Comparison of ENCODE assay signal across 9 mouse cellular contexts in genomic region chr5:130037752-130038455, GRCm38 (mm10). TPM values are rescaled to one million over a fixed set of nuclear protein-coding genes. Genes with fewer than 3 reads are reported as not detected.
DNase-seq lines count a peak whose midpoint lies in the region; ATAC-seq and TF ChIP-seq lines count a peak whose summit lies in the region.
"Had no signal": no experiment of that assay in that cellular context is flagged by ENCODE, and none has a peak within 500 bp of the region (broad histone marks: within the 10 kb centered on the region; RNA-seq: fewer than 3 reads in every experiment).

No protein-coding gene starts in this region.

- no peak overlapping the region for H3K4me3 ChIP-seq in lung, embryonic 14.5 days (ENCODE audit: low read depth, low read length)
- no peak overlapping the region for H3K4me3 ChIP-seq in small intestine, adult 2 months (ENCODE audit: low read depth, low read length)
- H3K4me3 ChIP-seq: liver, embryonic 15.5 days had no signal

- WGBS in lung, embryonic 14.5 days: 64% methylated on average over 19 of the region's 19 CpGs
- WGBS in small intestine, adult 2 months: 69% methylated on average over 19 of the region's 19 CpGs

- TF ChIP-seq POLR2A in small intestine, adult 2 months (IDR thresholded peaks at IDR 0.05; ENCODE audit: low read depth, low read length): no peak

- H3K9me3 ChIP-seq in lung, embryonic 14.5 days (ENCODE audit: low read depth, low read length): no peaks in the 10 kb centered on the region
- H3K9me3 ChIP-seq: liver, embryonic 15.5 days had no signal

- H3K4me2 ChIP-seq in lung, embryonic 14.5 days: no peak overlapping the region
- H3K4me2 ChIP-seq: liver, embryonic 15.5 days had no signal

- no peaks in the 10 kb centered on the region for H3K27me3 ChIP-seq in lung, embryonic 14.5 days (ENCODE audit: insufficient read depth, low read length)
- H3K27me3 ChIP-seq in small intestine, adult 2 months (ENCODE audit: control insufficient read depth, insufficient read depth, low read length): no peaks in the 10 kb centered on the region
- H3K27me3 ChIP-seq: liver, embryonic 15.5 days had no signal

- no peak overlapping the region for H3K27ac ChIP-seq in lung, embryonic 14.5 days (ENCODE audit: low read depth)
- H3K27ac ChIP-seq in small intestine, adult 2 months (ENCODE audit: insufficient read depth, low read depth, low read length): no peak overlapping the region
- H3K27ac ChIP-seq: liver, embryonic 15.5 days had no signal

- peak; percentile 63 for DNase-seq in cerebellum, adult 11 months
- peak; percentile 82 for DNase-seq in NIH3T3 (ENCODE audit: low read depth)
- peak; percentile 73 to 78 for DNase-seq in cerebellum, postnatal 10 days
- DNase-seq in heart, adult 8-10 months (ENCODE audit: low spot score): peak; percentile 74
- DNase-seq in kidney, postnatal 4 days: peak; percentile 73 to 81
- DNase-seq in lung, embryonic 14.5 days: peak; percentile 83

- ATAC-seq in cerebellum, adult (ENCODE audit: insufficient number of reproducible peaks, low FRiP score, low TSS enrichment): no peak
- no peak for ATAC-seq in lung, embryonic 14.5 days (ENCODE audit: insufficient read depth)

- H3K4me1 ChIP-seq in lung, embryonic 14.5 days (ENCODE audit: insufficient read depth): no peaks in the 10 kb centered on the region
- no peaks in the 10 kb centered on the region; the same call in 1 of the 2 replicates for H3K4me1 ChIP-seq in small intestine, adult 2 months (ENCODE audit: control insufficient read depth, insufficient read depth, insufficient read length, low read length)

- TF ChIP-seq CTCF in lung, embryonic 14.5 days (IDR thresholded peaks at IDR 0.05; ENCODE audit: low read depth): peak; percentile 77
- TF ChIP-seq CTCF in small intestine, adult 2 months (IDR thresholded peaks at IDR 0.05; ENCODE audit: extremely low read depth, insufficient read length, insufficient replicate concordance, low read depth, low read length): peak; percentile 80; the same call in 1 of the 2 replicates

- H3K9ac ChIP-seq in lung, embryonic 14.5 days: no peak overlapping the region
- H3K9ac ChIP-seq: liver, embryonic 15.5 days had no signal

- H3K36me3 ChIP-seq in lung, embryonic 14.5 days (ENCODE audit: insufficient read depth): peaks cover 41% of the 10 kb centered on the region
- peaks cover 36% of the 10 kb centered on the region for H3K36me3 ChIP-seq in small intestine, adult 2 months (ENCODE audit: control insufficient read depth, insufficient read depth, low read length)

RNA-seq across cellular contexts. Expression of gene Crcp, which starts 8.8 kb away (rescaled TPM):
- total RNA-seq in heart, adult 8-10 months (2022): 10 to 100 TPM; 11.5 to 16.1 (median 14.5) TPM
- polyA plus RNA-seq in lung, embryonic 14.5 days (2014; fragmentation: Nextera tagmentation; extraction: Ambion mirVana): 27.5 and 28.3 TPM in 2 replicates
- polyA plus RNA-seq in small intestine, adult 2 months (2012; rRNA removed): 6.6 and 9.7 TPM in 2 replicates

RNA-seq across cellular contexts. Expression of gene Asl, which starts 8.9 kb away (rescaled TPM):
- 1 to 10 TPM; 3.0 to 7.1 (median 6.3) TPM for total RNA-seq in heart, adult 8-10 months (2022)
- 23.1 and 24.3 TPM in 2 replicates for polyA plus RNA-seq in lung, embryonic 14.5 days (2014; fragmentation: Nextera tagmentation; extraction: Ambion mirVana)
- 35.9 and 54.6 TPM in 2 replicates for polyA plus RNA-seq in small intestine, adult 2 months (2012; rRNA removed)

RNA-seq across cellular contexts. Expression of gene Gusb, which starts 35.1 kb away (rescaled TPM):
- total RNA-seq in heart, adult 8-10 months (2022): 10 to 100 TPM; 11.7 to 14.2 (median 12.8) TPM
- polyA plus RNA-seq in lung, embryonic 14.5 days (2014; fragmentation: Nextera tagmentation; extraction: Ambion mirVana): 77.4 and 83.0 TPM in 2 replicates
- polyA plus RNA-seq in small intestine, adult 2 months (2012; rRNA removed): 11.9 and 13.9 TPM in 2 replicates

RNA-seq across cellular contexts. Expression of gene Tpst1, which starts 35.2 kb away (rescaled TPM):
- total RNA-seq in heart, adult 8-10 months (2022): 10 to 100 TPM in 1 of 4 experiments, 1 to 10 TPM in 3; 8.2 to 10.6 (median 9.3) TPM
- 76.1 and 77.3 TPM in 2 replicates for polyA plus RNA-seq in lung, embryonic 14.5 days (2014; fragmentation: Nextera tagmentation; extraction: Ambion mirVana)
- 4.4 and 4.8 TPM in 2 replicates for polyA plus RNA-seq in small intestine, adult 2 months (2012; rRNA removed)
